Mouse (Mus musculus) heart, embryonic 16.5 days (tissue): Measurements from ENCODE around the gene Endov. TPM values are rescaled to one million over a fixed set of nuclear protein-coding genes. Genes with fewer than 3 reads are reported as not detected.

Experiments
- ATAC-seq: fragments of 200-750 bp; cut with Nextera tagmentation; replicated peaks from 2 replicates; pipeline ENCODE4 v1.8.0; 2017; ENCODE audit warnings: moderate number of reproducible peaks; ENCODE audit not compliant: insufficient read depth, low FRiP score; ENCODE audit errors: extremely low read depth
- H3K27ac ChIP-seq: fragments of 300-500 bp; sonication (generic); 2 replicates; pipeline ENCODE4 v1.5.1; 2014; ENCODE audit warnings: mild to moderate bottlenecking, low read length, control low read depth, moderate library complexity
- H3K27me3 ChIP-seq: fragments of 300-500 bp; sonication (generic); 2 replicates; pipeline ENCODE4 v1.6.1; 2014; ENCODE audit warnings: low read length, mixed read lengths; ENCODE audit not compliant: control insufficient read depth, insufficient read depth
- H3K36me3 ChIP-seq: fragments of 300-500 bp; sonication (generic); 2 replicates; pipeline ENCODE4 v1.6.1; 2014; ENCODE audit not compliant: control insufficient read depth, insufficient read depth
- H3K4me1 ChIP-seq: fragments of 300-500 bp; sonication (generic); 2 replicates; pipeline ENCODE4 v1.6.1; 2014; ENCODE audit warnings: low read length, mixed read lengths; ENCODE audit not compliant: control insufficient read depth, insufficient read depth
- H3K4me2 ChIP-seq: fragments of 300-500 bp; sonication (generic); 2 replicates; pipeline ENCODE4 v1.6.1; 2014; ENCODE audit warnings: low read depth, mild to moderate bottlenecking, control low read depth, low read length
- H3K4me3 ChIP-seq: fragments of 300-500 bp; sonication (generic); 2 replicates; pipeline ENCODE4 v1.5.1; 2014; ENCODE audit warnings: mild to moderate bottlenecking, control low read depth, low read length
- H3K9ac ChIP-seq: fragments of 300-500 bp; sonication (generic); 2 replicates; pipeline ENCODE4 v1.6.1; 2014; ENCODE audit warnings: low read length, control low read depth
- H3K9me3 ChIP-seq: fragments of 300-500 bp; sonication (generic); replicated peaks from 2 replicates; pipeline ENCODE4 v1.6.1; 2016; ENCODE audit warnings: low read length; ENCODE audit not compliant: control insufficient read depth
- WGBS: fragments of 180-500 bp; shearing (Covaris S2); extraction: QIAGEN DNeasy Blood & Tissue Kit; methylation state at CpG from one replicate; pipeline ENCODE4 v1.1.7; 2014; 5-methylcytosine and 5-hydroxymethylcytosine counted together
- polyA plus RNA-seq: library from polyadenylated mRNA; unstranded; fragments of >200 nt; fragmentation: Nextera tagmentation; extraction: Ambion mirVana; gene quantifications from 2 replicates; pipeline ENCODE4 v1.2.1, GENCODE M21; 2015

The Endov gene
- polyA plus RNA-seq, 1 experiment from 2014 or later = 9.6 TPM

DNA sequence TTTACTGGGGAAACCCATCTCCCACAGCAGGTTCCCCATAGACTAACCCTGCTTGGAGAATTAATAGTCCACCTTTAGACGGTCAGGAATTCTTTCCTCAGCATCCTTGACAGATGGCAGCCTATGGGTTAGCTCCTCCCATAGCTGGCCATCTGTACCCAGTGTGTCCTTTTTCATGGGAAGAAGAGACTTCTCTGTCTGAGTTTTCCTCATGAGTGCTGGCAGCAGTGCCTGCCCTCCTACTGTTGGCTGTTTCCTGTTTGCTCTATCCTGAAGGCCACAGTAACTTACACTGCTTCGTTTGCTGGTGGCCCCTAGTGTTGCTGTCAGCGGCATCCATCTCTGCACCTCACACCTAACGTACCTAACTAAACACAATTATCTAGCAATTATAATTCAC, 6.3 kb downstream of the Endov start:
- peaks cover 1% of the 10 kb centered on the region for H3K4me1 ChIP-seq
- no peak overlapping the region for H3K27ac ChIP-seq
- H3K4me3 ChIP-seq = no peak overlapping the region
- no peaks in the 10 kb centered on the region for H3K27me3 ChIP-seq
- H3K9me3 ChIP-seq = no peaks in the 10 kb centered on the region
- ATAC-seq = no peak
- H3K4me2 ChIP-seq = no peak overlapping the region
- peaks cover 12% of the 10 kb centered on the region for H3K36me3 ChIP-seq
- 75% methylated on average over 4 of the region's 4 CpGs for WGBS
- no peak overlapping the region for H3K9ac ChIP-seq

- peaks cover 14% of the 10 kb centered on the region for H3K36me3 ChIP-seq
Measured at GRCm38 (mm10) chr11:119499297-119499696, 8.2 kb downstream of the Endov start.

GRCm38 (mm10) chr11:119500011-119500410, 8.9 kb downstream of the Endov start:
- no peak overlapping the region for H3K4me3 ChIP-seq
- no peak overlapping the region for H3K27ac ChIP-seq
- H3K27me3 ChIP-seq = no peaks in the 10 kb centered on the region
- no peak for ATAC-seq
- H3K9ac ChIP-seq = no peak overlapping the region
- WGBS = 74% methylated on average over 2 of the region's 2 CpGs
- H3K36me3 ChIP-seq = peaks cover 14% of the 10 kb centered on the region
- no peaks in the 10 kb centered on the region for H3K9me3 ChIP-seq
- H3K4me1 ChIP-seq = no peaks in the 10 kb centered on the region
- H3K4me2 ChIP-seq = no peak overlapping the region

More at GRCm38 (mm10) chr11:119499297-119499696, 8.2 kb downstream of the Endov start:
- no peak overlapping the region for H3K9ac ChIP-seq
- no peak overlapping the region for H3K4me2 ChIP-seq
- no peak overlapping the region for H3K4me3 ChIP-seq
- 89% methylated on average over 4 of the region's 4 CpGs for WGBS
- no peaks in the 10 kb centered on the region for H3K9me3 ChIP-seq
- H3K4me1 ChIP-seq = no peaks in the 10 kb centered on the region
- no peak for ATAC-seq
- no peaks in the 10 kb centered on the region for H3K27me3 ChIP-seq
- no peak overlapping the region for H3K27ac ChIP-seq

- Histone ChIP-seq H3K4me1 (no peaks in the 10 kb centered on the region), H3K4me2 (no peak overlapping the region), H3K36me3 (peaks cover 27% of the 10 kb centered on the region), H3K27ac (no peak overlapping the region), H3K9me3 (no peaks in the 10 kb centered on the region), H3K9ac (no peak overlapping the region), H3K4me3 (no peak overlapping the region), H3K27me3 (no peaks in the 10 kb centered on the region)
- no peak for ATAC-seq
Measured at GRCm38 (mm10) chr11:119503675-119504074, 12.5 kb downstream of the Endov start.

DNA sequence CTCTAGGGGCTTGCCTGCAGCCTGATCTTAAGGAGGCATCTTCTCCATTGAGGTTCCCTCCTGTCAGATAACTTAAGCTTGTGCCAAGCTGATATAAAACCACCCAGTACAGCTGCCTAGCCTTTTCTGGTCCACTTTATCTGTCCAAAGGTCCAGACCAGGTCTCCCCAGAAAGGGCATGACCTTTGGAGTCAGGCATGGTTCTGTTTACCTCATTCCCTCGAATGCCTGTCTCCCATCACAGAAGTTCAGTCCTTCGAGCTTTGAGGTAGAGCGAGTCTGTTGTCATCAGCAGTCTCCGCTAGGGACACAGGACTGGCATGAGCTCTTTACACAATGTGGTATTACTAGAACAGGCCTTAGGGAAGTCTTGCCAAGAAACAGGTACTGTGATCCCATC, 15.2 kb downstream of the Endov start:
- no peak overlapping the region for H3K4me3 ChIP-seq
- no peaks in the 10 kb centered on the region for H3K9me3 ChIP-seq
- H3K27me3 ChIP-seq = no peaks in the 10 kb centered on the region
- H3K27ac ChIP-seq = no peak overlapping the region
- 77% methylated on average over 4 of the region's 4 CpGs for WGBS
- no peak overlapping the region for H3K4me2 ChIP-seq
- H3K4me1 ChIP-seq = no peaks in the 10 kb centered on the region
- no peak overlapping the region for H3K9ac ChIP-seq
- H3K36me3 ChIP-seq = peaks cover 25% of the 10 kb centered on the region
- no peak for ATAC-seq

GRCm38 (mm10) chr11:119507772-119508171, 16.6 kb downstream of the Endov start:
- WGBS = 85% methylated on average over 8 of the region's 8 CpGs
- no peak overlapping the region for H3K4me2 ChIP-seq
- H3K36me3 ChIP-seq = peaks cover 13% of the 10 kb centered on the region
- no peaks in the 10 kb centered on the region for H3K9me3 ChIP-seq
- H3K27me3 ChIP-seq = no peaks in the 10 kb centered on the region; the same call in 1 of the 2 replicates
- H3K4me1 ChIP-seq = no peaks in the 10 kb centered on the region
- no peak overlapping the region for H3K4me3 ChIP-seq
- ATAC-seq = no peak
- H3K27ac ChIP-seq = no peak overlapping the region
- H3K9ac ChIP-seq = no peak overlapping the region

DNA sequence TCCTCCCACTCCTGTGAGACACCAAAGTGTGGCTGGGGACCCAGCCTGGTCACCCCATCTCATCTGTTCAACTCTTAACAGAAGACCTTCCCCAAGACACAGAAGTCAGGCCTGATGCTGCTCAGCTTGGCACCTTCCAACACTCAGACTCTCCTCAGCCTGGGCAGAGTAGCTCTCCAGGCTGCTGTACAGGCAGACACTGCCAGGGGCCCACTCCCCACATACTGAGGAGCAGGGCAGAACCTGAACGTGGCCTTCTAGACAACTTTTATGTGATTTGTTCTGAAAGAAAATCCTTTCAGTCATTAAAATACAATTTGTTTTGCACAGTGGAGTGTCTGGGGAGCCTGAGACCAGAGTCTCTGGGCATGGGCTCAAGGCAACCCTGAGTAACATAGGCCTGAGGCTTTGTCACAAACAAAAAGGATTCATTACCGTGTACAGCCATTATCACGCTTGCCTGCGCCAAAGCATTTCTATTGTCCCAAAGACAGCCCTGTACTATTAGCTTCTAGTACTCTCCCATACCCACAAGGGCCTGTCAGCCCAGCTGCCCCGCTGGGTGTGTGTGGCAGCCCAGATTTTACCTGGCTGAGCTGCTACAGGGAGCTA, 18.1 kb downstream of the Endov start:
- no peak for ATAC-seq
- 78% methylated on average over 5 of the region's 5 CpGs for WGBS

GRCm38 (mm10) chr11:119513038-119513659, 22.0 kb downstream of the Endov start:
- Histone ChIP-seq H3K4me2 (no peak overlapping the region), H3K9me3 (no peaks in the 10 kb centered on the region), H3K36me3 (peaks cover 3% of the 10 kb centered on the region; the same call in 1 of the 2 replicates), H3K9ac (no peak overlapping the region), H3K27ac (no peak overlapping the region), H3K4me3 (no peak overlapping the region), H3K4me1 (no peaks in the 10 kb centered on the region), H3K27me3 (peaks cover 24% of the 10 kb centered on the region)
- 39% methylated on average over 9 of the region's 9 CpGs for WGBS
- ATAC-seq = no peak

More for the DNA sequence above, 18.1 kb downstream of the Endov start:
- Histone ChIP-seq H3K4me1 (no peaks in the 10 kb centered on the region), H3K9me3 (no peaks in the 10 kb centered on the region), H3K4me2 (no peak overlapping the region), H3K27me3 (peaks cover 6% of the 10 kb centered on the region), H3K9ac (no peak overlapping the region), H3K27ac (no peak overlapping the region), H3K4me3 (no peak overlapping the region), H3K36me3 (peaks cover 13% of the 10 kb centered on the region)

- H3K27ac ChIP-seq = no peak overlapping the region
- H3K4me2 ChIP-seq = no peak overlapping the region; the same call in 1 of the 2 replicates
- H3K9me3 ChIP-seq = no peaks in the 10 kb centered on the region
- 46% methylated on average over 16 of the region's 16 CpGs for WGBS
- no peak for ATAC-seq
- no peaks in the 10 kb centered on the region for H3K36me3 ChIP-seq
- H3K27me3 ChIP-seq = peaks cover 24% of the 10 kb centered on the region
- no peak overlapping the region for H3K9ac ChIP-seq
- H3K4me3 ChIP-seq = no peak overlapping the region
- H3K4me1 ChIP-seq = no peaks in the 10 kb centered on the region
Measured at GRCm38 (mm10) chr11:119514108-119514860, 23.1 kb downstream of the Endov start.
